Mouse (Mus musculus) cerebellum, adult 2 months (tissue): ENCODE data around the gene Igsf3.

Source experiments
- CTCF ChIP-seq: fragments of 200-500 bp; IDR thresholded peaks from 2 replicates; pipeline ENCODE4 v1.5.1; 2011; ENCODE audit warnings: low read depth, mild to moderate bottlenecking, control low read depth, low read length, moderate library complexity, borderline replicate concordance; ENCODE audit not compliant: insufficient read depth
- POLR2A ChIP-seq: fragments of 200-500 bp; IDR thresholded peaks from 2 replicates; pipeline ENCODE4 v1.6.1; 2011; ENCODE audit warnings: low read length, control low read depth, borderline replicate concordance; ENCODE audit not compliant: insufficient read depth

GRCm38 (mm10) chr3:101363574-101363973 is 13.3 kb upstream of the Igsf3 start:
- TF ChIP-seq POLR2A (no peak), CTCF (no peak)
